Mouse (Mus musculus) heart, postnatal 0 days (tissue): ENCODE results near the gene Tmem129.

Experiments
- CTCF ChIP-seq: IDR thresholded peaks from 2 replicates; pipeline ENCODE4 v1.5.1; 2016; ENCODE audit warnings: antibody characterized with exemption, control low read depth, low read depth
- EP300 ChIP-seq: IDR thresholded peaks from 2 replicates; pipeline ENCODE4 v1.6.1; 2016; ENCODE audit warnings: antibody characterized with exemption, low read depth

DNA sequence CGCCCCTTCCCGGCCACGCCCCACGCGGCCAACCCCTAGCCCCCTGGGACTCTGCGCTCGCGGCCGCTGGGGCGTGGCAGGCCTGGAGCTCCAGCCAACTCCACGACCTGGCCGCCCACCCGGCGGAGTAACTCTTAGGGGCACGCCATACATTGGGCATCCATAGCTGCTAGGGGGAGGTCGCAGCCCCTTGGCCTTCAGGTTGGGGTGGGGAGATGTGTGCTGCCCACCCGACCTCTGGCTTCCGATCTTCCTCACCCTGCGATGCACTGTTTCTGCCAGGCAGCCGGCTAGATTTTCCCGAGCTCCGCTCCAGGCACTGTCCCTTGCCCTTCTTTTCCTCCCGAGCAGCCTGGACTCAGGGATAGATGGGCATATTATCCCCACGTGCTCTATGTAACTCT lies 37.5 kb upstream of the Tmem129 start:
- TF ChIP-seq CTCF (no peak), EP300 (no peak)
